Mouse (Mus musculus) embryonic fibroblast, embryonic 13.5 days (primary cell): ENCODE measurements at regions not wholly inside any gene's neighbourhood (a gene's known extent, or its start where the extent isn't known, plus 50 kb on each side); places are given as distances from the start of the nearest gene placed in this dataset.

Experiments used
- CTCF ChIP-seq: IDR thresholded peaks from 2 replicates; pipeline ENCODE4 v1.5.1; 2011; ENCODE audit warnings: mild to moderate bottlenecking, control low read depth, low read length, moderate library complexity, borderline replicate concordance; ENCODE audit not compliant: insufficient read depth
- POLR2A ChIP-seq: IDR thresholded peaks from 2 replicates; pipeline ENCODE4 v1.6.1; 2011; ENCODE audit warnings: low read depth, mild to moderate bottlenecking, control low read depth, low read length, moderate library complexity

GRCm38 (mm10) chr13:83984651-83985331 is 237.3 kb upstream of the Tmem161b start:
- TF ChIP-seq POLR2A: no peak
- TF ChIP-seq CTCF: no peak
